Mouse (Mus musculus) brain, embryonic 14.5 days (tissue): ENCODE measurements around the gene Srsf6. TPM values are rescaled to one million over a fixed set of nuclear protein-coding genes. Genes with fewer than 3 reads are reported as not detected.
"Not testable (repeated sequence)": the region's sequence is repeated elsewhere in the genome, so short reads cannot be mapped to it uniquely, and the experiment has no call there.

Experiments used
- DNase-seq: peaks from one replicate; pipeline ENCODE4 v3.0.0-alpha.2; 2011; ENCODE audit warnings: low read depth
- CTCF ChIP-seq: fragments of 200-500 bp; IDR thresholded peaks from 2 replicates; pipeline ENCODE4 v1.5.1; 2012; ENCODE audit warnings: inconsistent platforms, mild to moderate bottlenecking, moderate library complexity, borderline replicate concordance; ENCODE audit not compliant: insufficient read depth, insufficient read length; ENCODE audit errors: extremely low read depth
- POLR2A ChIP-seq: fragments of 200-500 bp; IDR thresholded peaks from 2 replicates; pipeline ENCODE4 v1.6.1; 2012; ENCODE audit warnings: mild to moderate bottlenecking, inconsistent platforms, borderline replicate concordance; ENCODE audit not compliant: poor library complexity, insufficient read depth, insufficient read length, severe bottlenecking; ENCODE audit errors: extremely low read depth
- polyA plus RNA-seq: library from polyadenylated mRNA; depleted of rRNA; stranded (reverse); fragments of >200 nt; gene quantifications from 2 replicates; pipeline ENCODE4 v1.2.3, GENCODE M21; 2012; rRNA removed

Srsf6 gene
- polyA plus RNA-seq, result 311 and 398 TPM in 2 replicates

DNA sequence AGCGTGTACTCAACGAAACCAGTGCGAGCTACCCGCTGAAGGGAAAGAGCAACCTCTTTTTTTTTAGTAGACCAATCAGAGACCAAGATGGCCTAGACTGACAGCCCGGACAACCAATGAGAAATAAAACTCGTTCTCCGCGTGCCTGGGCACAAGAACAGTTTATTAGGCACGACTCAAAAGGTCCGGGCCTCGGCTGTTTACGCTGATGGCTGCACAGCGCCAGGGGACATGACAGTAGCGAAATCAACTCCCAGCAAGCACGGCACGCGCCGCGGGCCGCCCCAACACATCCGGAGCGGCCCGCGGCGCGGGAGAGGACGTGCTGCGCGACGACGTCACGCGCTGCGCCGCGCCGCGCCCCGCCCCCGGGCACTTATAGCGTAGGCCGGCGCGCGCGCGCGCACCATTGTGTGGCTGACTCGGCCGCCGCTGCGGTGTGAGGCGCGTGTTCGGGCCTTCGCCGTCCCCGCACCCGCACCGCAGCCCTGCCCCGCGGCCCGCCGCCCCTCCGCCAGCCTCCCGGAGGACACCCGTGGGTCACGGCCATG is at the start of gene Srsf6:
Gene Srsf6, plus strand, starts transcription at position 406 of the 551 bp plus-strand sequence.
- TF ChIP-seq CTCF, result no peak
- TF ChIP-seq POLR2A, result peak; percentile 99
- DNase-seq, result peak; percentile 97

DNA sequence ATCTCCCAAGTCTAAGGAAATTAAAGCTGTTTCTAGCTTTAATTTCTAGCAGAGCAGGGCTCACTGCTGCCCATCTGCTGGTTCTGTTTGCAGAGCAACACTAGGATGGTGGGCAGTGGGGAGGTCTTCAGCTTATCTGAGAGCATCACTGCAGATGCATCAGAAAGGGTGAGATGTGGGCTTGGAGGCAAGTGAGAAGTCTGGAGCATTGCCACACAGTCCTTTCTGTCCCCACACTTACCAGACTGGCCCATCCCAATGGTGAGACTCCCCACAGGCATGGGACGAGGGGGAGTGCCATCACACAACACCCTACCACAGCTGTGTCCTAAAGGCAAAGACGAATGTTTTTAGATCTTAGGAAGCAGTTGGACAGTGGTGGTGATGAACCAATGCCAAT is 47.2 kb upstream of the Srsf6 start:
- TF ChIP-seq POLR2A (no peak), CTCF (no peak)

DNA sequence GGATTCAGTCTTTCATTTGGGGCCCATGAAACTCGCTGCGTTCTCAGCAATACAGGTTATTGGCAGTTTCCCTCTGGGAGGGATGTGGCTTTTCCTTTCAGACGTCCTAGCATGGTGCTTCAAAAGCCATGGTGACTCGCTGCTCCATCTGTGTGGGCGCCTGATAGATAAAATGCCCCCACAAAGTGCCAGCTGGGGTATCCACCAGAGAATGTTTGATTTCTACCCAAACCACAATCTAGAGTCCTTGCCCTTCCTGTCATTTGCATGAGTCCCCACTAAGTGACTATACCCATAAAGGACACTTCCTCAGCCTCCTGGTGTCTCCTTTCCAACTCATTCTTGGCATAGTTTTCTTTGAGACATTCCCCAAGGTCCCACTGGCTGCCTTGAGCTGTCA is 44.2 kb upstream of the Srsf6 start:
- DNase-seq, result no peak
- TF ChIP-seq POLR2A (no peak), CTCF (no peak)

More for the DNA sequence above, 47.2 kb upstream of the Srsf6 start:
- no peak for DNase-seq

DNA sequence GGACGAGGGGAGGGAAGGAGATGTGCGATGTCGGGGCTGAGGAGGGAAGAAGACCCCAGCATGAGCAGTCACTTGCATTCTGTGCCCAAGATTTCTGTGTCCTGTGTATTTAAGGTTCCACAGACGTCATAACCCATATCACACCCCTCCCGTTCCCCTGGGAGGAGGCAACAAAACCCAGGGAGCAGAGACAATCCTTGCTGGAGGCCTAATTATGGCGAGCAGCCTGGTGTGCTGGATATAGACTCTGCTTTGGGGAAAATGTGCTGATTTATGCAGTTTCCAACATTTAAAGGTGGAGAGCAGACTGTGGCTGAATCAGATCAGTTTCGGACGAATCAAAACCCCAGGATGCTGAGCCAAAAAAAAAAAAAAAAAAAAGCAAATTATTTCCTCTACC is 42.7 kb upstream of the Srsf6 start:
- TF ChIP-seq POLR2A (no peak), CTCF (no peak)
- no peak for DNase-seq

DNA sequence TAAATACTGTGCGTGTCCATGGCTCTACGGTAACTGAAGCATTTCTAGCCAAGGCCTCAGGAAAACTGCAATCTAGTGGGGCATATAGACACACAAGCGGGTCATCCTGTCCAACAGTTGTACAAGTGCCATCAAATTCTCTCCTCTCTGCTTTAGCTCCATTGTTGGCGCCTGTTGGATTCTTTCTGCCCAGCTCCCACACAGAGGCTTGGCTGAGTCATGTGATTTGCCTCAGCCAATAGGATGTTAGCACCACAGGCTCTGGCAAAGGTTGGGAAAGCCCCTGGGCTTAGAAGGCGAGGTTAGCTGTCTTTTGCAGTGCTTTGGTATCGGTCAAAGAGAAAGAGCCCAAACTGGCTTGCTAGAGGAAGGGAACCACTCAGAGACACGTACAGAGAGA is 42.1 kb upstream of the Srsf6 start:
- peak; percentile 54 for DNase-seq

DNA sequence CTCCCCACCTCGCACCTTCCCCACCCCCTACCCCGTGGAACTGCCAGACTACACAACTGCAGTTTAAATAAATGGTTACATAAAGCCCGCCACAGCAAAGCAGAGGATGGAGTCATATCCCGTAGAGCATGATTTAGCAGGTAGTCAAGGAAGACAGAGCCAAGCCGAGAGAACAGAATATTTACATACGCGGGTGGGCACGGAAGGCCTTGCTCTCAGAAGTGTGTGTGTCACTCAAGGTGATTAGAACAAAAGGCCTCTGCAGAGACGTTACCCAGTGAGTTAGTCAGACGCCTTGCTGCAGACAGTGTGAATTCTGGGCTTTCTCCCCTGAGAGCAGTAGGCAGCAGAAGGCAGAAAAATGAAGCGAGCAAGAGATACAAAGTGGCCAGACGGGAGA is 41.6 kb upstream of the Srsf6 start:
- DNase-seq, result no peak
- TF ChIP-seq CTCF (no peak), POLR2A (no peak)

More for the DNA sequence above, 42.1 kb upstream of the Srsf6 start:
- TF ChIP-seq CTCF (no peak), POLR2A (no peak)

DNA sequence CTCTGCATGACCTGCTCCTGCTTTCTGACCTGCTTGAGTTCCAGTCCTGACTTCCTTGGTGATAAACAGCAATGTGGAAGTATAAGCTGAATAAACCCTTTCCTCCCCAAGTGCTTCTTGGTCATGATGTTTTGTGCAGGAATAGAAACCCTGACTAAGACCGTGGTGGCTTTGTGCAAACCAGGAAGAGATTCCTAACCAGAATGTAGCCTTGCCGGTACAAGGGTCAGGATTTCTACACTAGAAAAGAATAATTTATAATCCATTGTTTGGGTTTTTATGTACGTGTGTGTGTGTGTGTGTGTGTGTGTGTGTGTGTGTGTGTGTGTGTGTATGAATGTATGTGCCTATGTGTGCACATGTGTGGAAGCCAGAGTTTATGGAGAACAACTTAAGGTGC is 38.3 kb upstream of the Srsf6 start:
- DNase-seq, result not testable (repeated sequence)

DNA sequence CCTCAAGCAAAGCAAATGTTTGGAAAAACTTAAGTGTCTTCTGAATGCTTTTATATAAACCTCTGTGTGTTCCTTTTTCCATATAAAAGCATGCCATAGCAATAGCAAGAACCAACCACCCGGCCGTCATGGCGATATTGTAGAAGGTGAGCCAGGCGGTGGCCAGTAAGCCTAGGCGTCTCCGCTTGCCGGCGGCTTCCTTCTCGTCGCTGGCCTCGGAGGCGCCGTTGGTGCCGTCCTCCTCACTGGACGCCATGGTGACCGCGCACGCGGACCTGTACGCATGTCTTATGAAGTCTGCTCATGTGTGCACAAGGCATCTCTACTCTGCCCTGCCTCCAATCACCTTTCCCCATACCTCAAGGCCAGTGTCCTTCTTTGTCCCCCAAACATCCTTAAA is 32.1 kb upstream of the Srsf6 start:
- DNase-seq, result not testable (repeated sequence)

DNA sequence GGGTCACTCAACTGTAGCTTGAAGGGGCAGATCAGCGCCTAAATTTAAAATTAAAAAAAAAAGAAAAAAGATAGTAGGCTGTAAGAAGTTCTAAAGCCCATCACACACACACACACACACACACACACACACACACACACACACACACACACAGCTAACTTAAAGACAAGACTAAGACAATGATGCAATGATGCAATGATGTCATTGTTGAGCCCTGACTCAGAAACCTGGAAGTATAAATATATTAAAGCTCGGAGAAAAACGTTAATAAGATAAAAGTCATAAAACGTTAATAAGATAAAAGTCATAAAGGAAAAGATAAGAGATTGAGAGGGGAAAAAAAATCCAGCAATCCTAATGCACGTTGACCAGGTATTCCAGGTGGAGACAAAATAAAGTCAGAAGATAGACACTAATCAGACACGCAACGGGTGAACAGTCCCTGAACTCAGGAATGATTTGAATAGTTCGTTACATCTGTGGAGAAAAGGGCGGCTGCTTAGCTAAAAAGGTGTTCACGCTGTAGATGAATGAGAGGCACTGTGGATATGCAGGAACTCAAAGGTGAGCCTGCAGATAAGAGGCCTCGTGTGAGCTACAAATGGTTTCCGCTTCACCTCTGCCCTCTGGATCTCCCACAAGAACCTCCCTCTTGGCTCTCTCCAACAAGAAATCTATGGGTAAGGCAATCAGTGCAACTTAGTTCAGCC is 31.3 kb upstream of the Srsf6 start:
- DNase-seq, result no peak
- no peak for TF ChIP-seq POLR2A
- no peak for TF ChIP-seq CTCF

DNA sequence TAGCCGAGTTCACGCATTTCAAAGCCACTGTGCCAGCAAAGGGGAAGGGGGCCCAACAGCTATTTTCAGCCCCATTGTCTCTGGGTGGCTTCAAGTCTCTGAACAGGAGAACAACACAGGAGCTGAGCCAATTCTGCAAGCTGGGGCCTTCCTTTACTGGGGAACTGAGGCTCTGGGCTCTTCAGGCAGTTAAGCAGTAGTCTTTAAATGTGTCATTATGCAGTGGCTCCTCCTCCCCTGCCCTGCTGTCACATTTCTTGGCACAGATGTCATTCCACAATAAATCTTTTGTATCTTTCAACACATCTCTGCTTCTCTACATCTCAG is 30.8 kb upstream of the Srsf6 start:
- DNase-seq, result peak; percentile 87
- no peak for TF ChIP-seq POLR2A
- no peak for TF ChIP-seq CTCF

DNA sequence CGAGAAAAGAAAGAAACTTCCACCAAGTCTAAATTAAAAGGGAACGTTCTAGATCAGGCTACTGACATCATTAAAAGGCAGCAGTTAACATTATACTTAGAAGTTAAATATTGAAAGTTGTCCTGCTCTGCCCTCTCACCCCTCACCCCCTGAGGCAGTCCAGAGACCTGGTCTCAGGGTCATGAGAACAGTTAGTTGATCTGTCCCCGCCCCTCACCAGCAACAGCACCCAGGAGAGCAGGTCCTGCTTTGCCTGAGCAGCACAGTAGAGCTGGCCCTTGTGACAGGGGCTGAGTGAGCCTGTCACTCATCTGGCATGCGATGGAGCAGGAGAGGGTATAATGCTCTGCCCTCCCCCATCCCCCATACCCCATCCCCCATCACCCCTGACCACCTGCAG is 25.4 kb upstream of the Srsf6 start:
- TF ChIP-seq CTCF (no peak), POLR2A (no peak)
- DNase-seq, result no peak

DNA sequence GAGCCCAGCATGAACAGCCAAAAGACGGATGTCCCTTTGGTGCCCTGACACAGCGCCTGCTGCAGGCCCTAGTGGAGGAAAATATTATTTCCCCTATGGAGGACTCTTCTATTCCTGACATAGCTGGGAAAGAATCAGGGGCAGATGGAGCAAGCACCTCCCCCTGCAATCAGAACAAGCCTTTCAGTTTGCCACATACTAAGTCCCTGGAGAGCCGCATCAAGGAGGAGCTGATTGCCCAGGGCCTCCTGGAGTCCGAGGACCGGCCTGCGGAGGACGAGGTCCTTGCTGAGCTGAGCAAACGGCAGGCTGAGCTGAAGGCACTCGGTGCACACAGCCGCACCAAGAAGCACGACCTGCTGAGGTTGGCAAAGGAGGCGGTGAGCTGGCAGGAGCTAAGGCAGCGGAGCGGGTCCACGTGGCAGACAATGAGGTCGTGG is 23.3 kb upstream of the Srsf6 start:
- DNase-seq, result peak; percentile 58

More for the DNA sequence above, 23.3 kb upstream of the Srsf6 start:
- TF ChIP-seq POLR2A (no peak), CTCF (peak; percentile 44; the same call in 1 of the 2 replicates)
